Mouse (Mus musculus) midbrain, embryonic 14.5 days (tissue): ENCODE results near the gene Dnase1l3. TPM values are rescaled to one million over a fixed set of nuclear protein-coding genes. Genes with fewer than 3 reads are reported as not detected.
A peak's percentile ranks its signal among the peaks of the same experiment; 100 is the strongest.

Source experiments
- ATAC-seq: fragments of 200-750 bp; cut with Nextera tagmentation; 2 replicates; pipeline ENCODE4 v1.8.0; 2017; ENCODE audit warnings: moderate number of reproducible peaks, moderate library complexity; ENCODE audit not compliant: low FRiP score, low TSS enrichment
- DNase-seq: peaks from one replicate; pipeline ENCODE4 v3.0.0-alpha.2; 2015
- H3K27ac ChIP-seq: fragments of 300-500 bp; sonication (generic); replicated peaks from 2 replicates; pipeline ENCODE4 v1.5.1; 2014; ENCODE audit warnings: mild to moderate bottlenecking, low read depth, low read length, moderate library complexity
- H3K27me3 ChIP-seq: fragments of 300-500 bp; sonication (generic); 2 replicates; pipeline ENCODE4 v1.6.1; 2014; ENCODE audit warnings: low read length, control low read depth, mixed read lengths; ENCODE audit not compliant: control insufficient read depth, insufficient read depth
- H3K36me3 ChIP-seq: fragments of 300-500 bp; sonication (generic); 2 replicates; pipeline ENCODE4 v1.6.1; 2014; ENCODE audit warnings: low read length, control low read depth; ENCODE audit not compliant: control insufficient read depth, insufficient read depth
- H3K4me1 ChIP-seq: fragments of 300-500 bp; sonication (generic); 2 replicates; pipeline ENCODE4 v1.6.1; 2014; ENCODE audit warnings: mild to moderate bottlenecking, antibody characterized with exemption, low read length, control low read depth; ENCODE audit not compliant: control insufficient read depth, insufficient read depth
- H3K4me2 ChIP-seq: fragments of 300-500 bp; sonication (generic); 2 replicates; pipeline ENCODE4 v1.6.1; 2014; ENCODE audit warnings: mild to moderate bottlenecking, low read length, moderate library complexity
- H3K4me3 ChIP-seq: fragments of 300-500 bp; sonication (generic); replicated peaks from 2 replicates; pipeline ENCODE4 v1.5.1; 2014; ENCODE audit warnings: low read depth, low read length
- H3K9ac ChIP-seq: fragments of 300-500 bp; sonication (generic); replicated peaks from 2 replicates; pipeline ENCODE4 v1.6.1; 2014; ENCODE audit warnings: mild to moderate bottlenecking, low read length, moderate library complexity
- H3K9me3 ChIP-seq: fragments of 300-500 bp; sonication (generic); 2 replicates; pipeline ENCODE4 v1.6.1; 2016; ENCODE audit warnings: low read length, control low read depth, mixed read lengths; ENCODE audit not compliant: control insufficient read depth
- WGBS: fragments of 180-500 bp; shearing (Covaris S2); extraction: QIAGEN DNeasy Blood & Tissue Kit; methylation state at CpG from one replicate; pipeline ENCODE4 v1.1.7; 2014; 5-methylcytosine and 5-hydroxymethylcytosine counted together
- polyA plus RNA-seq: library from polyadenylated mRNA; unstranded; fragments of >200 nt; fragmentation: Nextera tagmentation; extraction: Ambion mirVana; gene quantifications from 2 replicates; pipeline ENCODE4 v1.2.1, GENCODE M21; 2014

Gene Dnase1l3
- polyA plus RNA-seq, 1 experiment from 2014 or later: 0.09 TPM

DNA sequence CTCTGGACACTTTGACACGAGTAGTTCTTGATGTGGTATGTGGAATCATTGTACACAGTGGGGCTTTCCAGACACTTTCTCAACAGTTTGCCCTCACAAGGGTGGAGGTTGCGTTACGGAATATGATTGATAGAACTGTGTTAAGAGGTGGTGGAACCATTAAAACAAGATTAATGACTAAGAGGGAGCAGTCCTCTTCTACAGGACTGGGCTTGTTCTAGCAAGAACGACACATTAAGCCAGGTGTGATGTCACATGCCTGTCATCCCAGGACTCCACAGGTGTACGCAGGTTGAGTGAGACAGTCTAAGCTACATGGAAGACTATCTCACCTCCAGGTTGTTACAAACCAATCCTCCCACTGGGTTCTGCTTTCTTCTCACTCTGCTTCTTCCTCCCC is 5.1 kb upstream of the Dnase1l3 start:
- DNase-seq (no peak), ATAC-seq (no peak)
- H3K4me1 ChIP-seq: peaks cover 7% of the 10 kb centered on the region
- 84% methylated on average over 5 of the region's 5 CpGs for WGBS
- no peak overlapping the region for H3K27ac ChIP-seq
- no peak overlapping the region for H3K9ac ChIP-seq
- no peak overlapping the region for H3K4me2 ChIP-seq
- peaks cover 16% of the 10 kb centered on the region for H3K27me3 ChIP-seq
- no peaks in the 10 kb centered on the region for H3K9me3 ChIP-seq
- no peaks in the 10 kb centered on the region for H3K36me3 ChIP-seq
- H3K4me3 ChIP-seq: no peak overlapping the region

DNA sequence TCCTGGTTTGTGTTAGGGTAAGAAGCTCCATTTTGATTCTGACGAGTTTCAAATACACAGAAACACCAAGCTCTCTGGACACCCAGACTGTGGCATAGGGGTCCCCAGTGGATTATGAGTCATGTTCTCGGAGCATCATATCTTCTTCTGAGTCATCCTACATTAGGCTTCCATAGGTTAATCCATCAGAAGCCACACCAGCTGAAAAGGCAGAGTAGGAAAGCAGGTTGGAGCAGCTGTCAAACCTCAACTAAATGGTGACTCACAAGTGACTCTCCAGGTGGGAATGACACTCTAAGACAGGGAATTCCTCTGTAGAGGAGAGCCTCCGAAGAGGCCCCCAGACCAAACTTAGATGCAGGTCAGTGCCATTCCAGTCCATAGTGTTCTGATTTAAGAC is 4.7 kb upstream of the Dnase1l3 start:
- Histone ChIP-seq H3K27me3 (peaks cover 16% of the 10 kb centered on the region), H3K4me2 (no peak overlapping the region), H3K9ac (no peak overlapping the region), H3K9me3 (no peaks in the 10 kb centered on the region), H3K4me1 (peaks cover 4% of the 10 kb centered on the region), H3K36me3 (no peaks in the 10 kb centered on the region), H3K27ac (no peak overlapping the region), H3K4me3 (no peak overlapping the region)
- 82% methylated on average over 3 of the region's 3 CpGs for WGBS
- DNase-seq (no peak), ATAC-seq (no peak)

DNA sequence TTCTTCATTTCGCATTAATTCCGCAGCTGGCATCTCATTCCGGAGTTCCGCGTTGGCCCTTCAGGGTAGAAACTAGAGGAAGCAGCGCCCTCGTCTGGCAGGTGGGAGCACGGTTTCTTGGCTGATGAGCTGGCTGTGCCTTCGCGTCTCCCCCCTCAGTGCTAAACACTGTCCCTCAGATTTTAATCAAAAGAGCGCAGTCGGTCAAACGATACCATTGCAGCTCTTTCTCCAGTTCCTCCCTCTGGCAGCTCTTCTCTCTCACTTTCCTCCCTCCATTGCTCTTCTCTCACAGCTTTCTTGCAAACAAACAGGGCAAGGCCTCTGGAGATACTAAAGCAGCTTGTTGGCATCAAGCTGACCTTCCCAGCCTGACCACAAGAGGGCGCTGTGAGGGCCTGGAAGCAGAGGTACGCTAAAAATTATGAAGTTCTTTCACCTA is 2.9 kb upstream of the Dnase1l3 start:
- H3K36me3 ChIP-seq: no peaks in the 10 kb centered on the region
- H3K4me2 ChIP-seq: peak overlapping the region; percentile 46
- H3K27me3 ChIP-seq: peaks cover 16% of the 10 kb centered on the region
- H3K9ac ChIP-seq: no peak overlapping the region
- WGBS: 2% methylated on average over 15 of the region's 15 CpGs
- peak; percentile 60; the same call in 1 of the 2 replicates for ATAC-seq
- no peaks in the 10 kb centered on the region for H3K4me1 ChIP-seq
- DNase-seq: peak; percentile 91
- no peak overlapping the region for H3K4me3 ChIP-seq
- no peak overlapping the region for H3K27ac ChIP-seq
- H3K9me3 ChIP-seq: no peaks in the 10 kb centered on the region

DNA sequence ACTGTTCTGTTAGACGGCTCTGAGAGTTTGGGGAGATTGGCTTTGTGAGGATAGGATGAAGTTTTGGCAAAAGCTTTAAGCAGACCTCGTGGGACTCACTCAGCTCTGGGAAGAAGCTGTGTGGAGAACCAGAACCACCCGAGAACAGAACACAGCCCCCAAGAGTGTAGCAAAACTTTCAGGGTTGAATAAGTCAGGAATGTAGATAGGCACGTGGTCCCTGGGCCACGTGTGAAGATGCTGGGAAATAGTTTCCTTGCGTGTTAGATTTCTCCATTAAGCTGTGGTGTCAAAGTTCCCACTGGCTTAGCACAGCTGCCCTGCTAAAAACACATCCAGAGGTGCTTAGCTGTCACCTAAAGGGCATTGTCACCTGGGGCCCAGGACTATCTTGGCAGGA is 2.2 kb downstream of the Dnase1l3 start:
- 72% methylated on average over 6 of the region's 6 CpGs for WGBS
- H3K9me3 ChIP-seq: no peaks in the 10 kb centered on the region
- H3K27me3 ChIP-seq: no peaks in the 10 kb centered on the region
- no peak overlapping the region for H3K4me3 ChIP-seq
- H3K27ac ChIP-seq: no peak overlapping the region
- H3K9ac ChIP-seq: no peak overlapping the region
- no peak overlapping the region for H3K4me2 ChIP-seq
- H3K36me3 ChIP-seq: no peaks in the 10 kb centered on the region
- ATAC-seq (no peak), DNase-seq (no peak)
- no peaks in the 10 kb centered on the region for H3K4me1 ChIP-seq

DNA sequence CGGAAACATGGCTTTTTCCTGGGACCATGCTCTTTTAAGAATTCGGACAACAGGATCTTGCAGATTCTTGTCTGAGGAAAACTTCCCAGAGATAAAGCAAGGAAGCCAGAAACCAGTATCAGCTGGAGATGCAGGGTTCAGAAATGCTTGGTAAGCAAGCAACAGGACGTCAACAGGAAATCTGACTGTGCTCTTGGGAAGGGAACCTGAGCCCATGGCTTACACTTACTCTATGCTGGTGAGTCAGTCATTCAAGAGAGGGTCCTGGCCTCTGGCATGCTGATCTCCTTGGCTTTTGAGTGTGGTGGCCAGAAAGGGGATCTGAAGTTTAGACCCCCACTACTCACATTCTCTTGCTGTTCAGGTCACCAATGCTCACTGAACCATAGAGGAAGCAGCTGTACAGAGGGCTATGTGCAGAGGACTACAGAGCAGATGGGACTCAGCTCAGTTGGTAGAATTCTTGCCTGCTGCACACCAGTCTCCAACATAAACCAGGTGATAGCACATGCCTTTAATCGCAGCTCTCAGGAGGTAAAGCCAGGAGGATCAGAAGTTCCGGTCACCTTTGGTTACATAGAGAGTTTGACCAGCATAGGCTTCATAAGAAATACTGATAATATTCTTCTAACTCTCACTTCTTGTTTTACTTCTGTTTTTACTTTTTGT is 3.1 kb downstream of the Dnase1l3 start:
- no peak for ATAC-seq
- Histone ChIP-seq H3K9ac (no peak overlapping the region), H3K36me3 (no peaks in the 10 kb centered on the region), H3K4me1 (no peaks in the 10 kb centered on the region), H3K9me3 (no peaks in the 10 kb centered on the region), H3K4me3 (no peak overlapping the region), H3K4me2 (no peak overlapping the region), H3K27me3 (no peaks in the 10 kb centered on the region), H3K27ac (no peak overlapping the region)
- no peak for DNase-seq
- WGBS: 89% methylated on average over 5 of the region's 5 CpGs

DNA sequence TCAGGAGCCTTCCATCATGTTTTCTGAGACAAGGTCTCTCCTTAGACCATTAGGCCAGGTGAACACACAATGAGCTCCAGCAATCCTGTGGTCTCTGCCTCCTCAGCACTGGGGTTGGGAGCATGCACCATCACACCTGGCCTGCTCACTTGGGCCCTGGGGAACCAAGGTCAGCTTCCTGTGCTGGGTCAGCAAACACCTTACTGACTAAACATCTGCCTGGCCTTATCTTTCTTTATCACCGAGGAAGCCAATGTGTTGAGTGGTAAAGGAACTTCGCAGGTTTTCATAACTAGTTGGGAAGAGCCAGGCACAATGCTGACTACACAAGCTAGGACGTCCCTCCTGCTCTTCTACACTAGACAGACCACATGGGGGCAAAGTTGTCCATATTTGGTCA is 4.4 kb downstream of the Dnase1l3 start:
- no peaks in the 10 kb centered on the region for H3K4me1 ChIP-seq
- no peak overlapping the region for H3K4me2 ChIP-seq
- no peaks in the 10 kb centered on the region for H3K27me3 ChIP-seq
- no peaks in the 10 kb centered on the region for H3K36me3 ChIP-seq
- no peak overlapping the region for H3K27ac ChIP-seq
- 79% methylated on average over 3 of the region's 3 CpGs for WGBS
- no peak overlapping the region for H3K9ac ChIP-seq
- no peak overlapping the region for H3K4me3 ChIP-seq
- DNase-seq (no peak), ATAC-seq (no peak)
- no peaks in the 10 kb centered on the region for H3K9me3 ChIP-seq

DNA sequence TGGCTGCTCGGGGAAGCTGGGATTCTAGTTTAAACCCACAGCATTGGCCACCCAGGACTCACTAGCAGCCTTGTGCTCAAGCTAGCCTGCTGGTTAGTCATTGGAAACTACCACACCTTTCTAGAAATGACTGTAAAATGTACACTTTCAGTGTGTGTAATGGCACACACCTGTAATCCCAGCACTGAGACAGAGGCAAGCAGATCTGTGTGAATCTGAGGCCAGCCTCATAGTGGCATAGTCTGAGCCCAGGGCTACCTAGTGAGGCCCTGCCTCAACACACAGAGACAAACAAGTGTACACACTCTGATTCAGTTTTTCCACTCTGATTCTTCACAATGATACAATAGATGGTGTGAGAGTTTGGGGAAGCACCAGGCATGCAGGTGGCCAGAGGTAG is 5.0 kb downstream of the Dnase1l3 start:
- Histone ChIP-seq H3K27ac (no peak overlapping the region), H3K4me3 (no peak overlapping the region), H3K9me3 (no peaks in the 10 kb centered on the region), H3K36me3 (no peaks in the 10 kb centered on the region), H3K4me2 (no peak overlapping the region), H3K27me3 (no peaks in the 10 kb centered on the region), H3K9ac (no peak overlapping the region), H3K4me1 (no peaks in the 10 kb centered on the region)
- no peak for ATAC-seq
- 68% methylated on average over 1 of the region's 1 CpGs for WGBS
- no peak for DNase-seq

DNA sequence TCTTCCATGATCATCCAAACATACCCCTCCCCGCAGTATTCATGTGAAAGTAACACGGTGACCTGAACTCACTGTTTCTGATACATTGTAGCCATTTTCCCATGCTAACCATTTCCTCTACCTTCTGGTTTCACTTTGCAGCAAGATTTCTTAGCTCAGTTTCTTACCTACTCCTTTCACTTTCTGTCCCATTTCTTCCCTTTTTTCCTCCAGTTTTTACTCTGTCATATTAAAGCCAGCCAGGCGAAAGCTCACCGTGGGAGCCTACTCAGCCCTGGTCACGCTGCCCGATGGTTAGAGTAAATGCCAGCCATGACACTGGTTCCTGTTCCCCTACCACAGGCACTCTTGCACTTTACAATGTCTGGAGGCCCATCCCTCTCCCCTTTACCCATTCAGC is 7.5 kb downstream of the Dnase1l3 start:
- no peaks in the 10 kb centered on the region for H3K9me3 ChIP-seq
- no peaks in the 10 kb centered on the region for H3K27me3 ChIP-seq
- no peak overlapping the region for H3K4me2 ChIP-seq
- no peak for ATAC-seq
- no peak overlapping the region for H3K4me3 ChIP-seq
- no peak for DNase-seq
- 93% methylated on average over 6 of the region's 6 CpGs for WGBS
- H3K27ac ChIP-seq: no peak overlapping the region
- H3K4me1 ChIP-seq: no peaks in the 10 kb centered on the region
- no peaks in the 10 kb centered on the region for H3K36me3 ChIP-seq
- no peak overlapping the region for H3K9ac ChIP-seq

DNA sequence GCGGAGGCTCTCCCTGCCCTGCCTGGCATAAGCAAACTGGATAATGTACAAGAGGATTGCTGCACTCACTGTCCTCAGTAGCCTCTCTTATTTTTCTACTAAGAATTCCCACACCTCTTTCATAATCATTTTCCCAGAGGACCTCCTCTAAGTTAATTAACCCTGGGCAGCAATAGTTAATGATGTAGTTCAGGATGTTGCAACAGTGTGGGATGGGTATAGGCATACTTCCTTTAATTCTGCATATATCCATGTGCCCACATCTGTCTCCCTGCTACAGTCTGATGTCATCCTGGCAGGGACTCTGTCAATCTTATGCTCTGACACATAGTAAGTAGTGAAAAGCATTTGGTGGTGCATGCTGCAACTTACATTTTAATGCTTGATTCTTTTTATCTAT is 13.1 kb downstream of the Dnase1l3 start:
- H3K36me3 ChIP-seq: no peaks in the 10 kb centered on the region
- WGBS: 91% methylated on average over 1 of the region's 1 CpGs
- no peaks in the 10 kb centered on the region for H3K4me1 ChIP-seq

More for the DNA sequence above, 13.1 kb downstream of the Dnase1l3 start:
- H3K27me3 ChIP-seq: no peaks in the 10 kb centered on the region
- no peak overlapping the region for H3K27ac ChIP-seq
- no peak for DNase-seq
- no peak overlapping the region for H3K4me2 ChIP-seq
- no peak overlapping the region for H3K4me3 ChIP-seq
- no peak for ATAC-seq
- no peak overlapping the region for H3K9ac ChIP-seq
- no peaks in the 10 kb centered on the region for H3K9me3 ChIP-seq
